ENCODE assay signal across 10 mouse cellular contexts in the genomic region with DNA sequence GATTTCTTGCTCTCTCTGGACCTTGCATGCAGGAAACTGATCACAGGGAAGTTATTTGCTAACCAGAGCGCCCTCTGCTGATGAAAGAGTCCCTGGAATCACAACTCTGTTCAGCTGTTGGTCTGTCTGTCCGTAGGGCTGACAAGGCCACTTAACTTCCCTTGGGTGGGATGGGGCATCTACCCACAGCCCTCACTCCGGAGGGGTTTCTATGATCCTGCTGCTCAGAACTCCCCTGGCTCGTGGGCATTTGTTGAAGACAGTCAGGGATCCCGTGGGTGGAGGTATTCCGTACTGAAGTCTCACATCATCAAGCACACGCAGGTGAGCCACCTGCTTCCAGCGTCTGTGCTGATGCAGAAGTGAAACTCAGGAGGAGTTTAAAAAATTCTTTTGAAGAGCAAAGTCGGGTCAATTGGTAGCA. TPM values are rescaled to one million over a fixed set of nuclear protein-coding genes. Genes with fewer than 3 reads are reported as not detected.
A peak's percentile ranks its signal among the peaks of the same experiment; 100 is the strongest.
DNase-seq lines count a peak whose midpoint lies in the region; ATAC-seq and TF ChIP-seq lines count a peak whose summit lies in the region.
"Had no signal": no experiment of that assay in that cellular context is flagged by ENCODE, and none has a peak within 500 bp of the region (broad histone marks: within the 10 kb centered on the region; RNA-seq: fewer than 3 reads in every experiment).

No protein-coding gene starts in this region.

- H3K79me2 ChIP-seq in MEL (ENCODE audit: control insufficient read depth, insufficient read depth, low read length, poor library complexity) = peaks cover 2% of the 10 kb centered on the region

- no peak overlapping the region for H3K4me2 ChIP-seq in kidney, embryonic 16.5 days (replicated peaks; ENCODE audit: low read depth, low read length)

- H3K4me1 ChIP-seq in kidney, embryonic 16.5 days (ENCODE audit: insufficient read depth, low read length) = peaks cover 18% of the 10 kb centered on the region
- H3K4me1 ChIP-seq in MEL (ENCODE audit: control insufficient read depth in 1 of 2, insufficient read depth in 2 of 2, low read length in 2 of 2) = peaks cover 9 to 18% of the 10 kb centered on the region in 2 experiments

- intact Hi-C loops in heart, postnatal 14 days (cut with DNase I) = loop anchor here (2.0 to 5.0 kb wide), 3 partner anchors 74 to 731 kb away; no protein-coding TSS in a partner anchor
- intact Hi-C loops in left cerebral cortex, postnatal 25 days (cut with DNase I) = loop anchor here (2.0 to 10.0 kb wide), 3 partner anchors 74 to 731 kb away; no protein-coding TSS in a partner anchor

- peak; percentile 66 for TF ChIP-seq RAD21 in MEL (IDR thresholded peaks at IDR 0.05; ENCODE audit: low read depth, low read length)

- no peaks in the 10 kb centered on the region for H3K36me3 ChIP-seq in kidney, embryonic 16.5 days (ENCODE audit: insufficient read depth, low read length)
- H3K36me3 ChIP-seq in MEL (ENCODE audit: control insufficient read depth in 1 of 2, insufficient read depth in 2 of 2, low read length in 2 of 2) = peaks cover 0 to 6% of the 10 kb centered on the region in 2 experiments; a peak in 2 of 4 replicates

- TF ChIP-seq EP300 in MEL (IDR thresholded peaks at IDR 0.05; ENCODE audit: low read depth in 1 of 2, low read length in 2 of 2) = no peak

- peak; percentile 30 for DNase-seq in kidney, adult 11 months
- DNase-seq in MEL (ENCODE audit: low read depth, low spot score) = peak; percentile 67
- peak; percentile 17 for DNase-seq in cerebellum, adult 9-10 months
- DNase-seq in heart, postnatal 14 days = peak; percentile 69 to 83
- peak; percentile 80 to 83 for DNase-seq in left cerebral cortex, postnatal 25 days (ENCODE audit: low spot score in 2 of 2)
- peak; percentile 84 for DNase-seq in retina, embryonic 14.5 days (ENCODE audit: low spot score)
- peak; percentile 38 to 52 for DNase-seq in urinary bladder, postnatal 36 days (ENCODE audit: low spot score in 2 of 2)

- H3K27ac ChIP-seq in kidney, embryonic 16.5 days (ENCODE audit: low read length) = no peak overlapping the region
- no peak overlapping the region for H3K27ac ChIP-seq in MEL (ENCODE audit: control insufficient read depth, low read depth, low read length)

- H3K9ac ChIP-seq in kidney, embryonic 16.5 days (replicated peaks; ENCODE audit: low read length) = no peak overlapping the region
- H3K9ac ChIP-seq in MEL (ENCODE audit: control insufficient read depth, low read depth, low read length, poor library complexity, severe bottlenecking) = no peak overlapping the region

- peak; percentile 67 to 78 (median 73) for TF ChIP-seq CTCF in MEL (IDR thresholded peaks at IDR 0.05 in 2 of 3, conservative IDR thresholded peaks at IDR 0.05 in 1 of 3; ENCODE audit: control insufficient read depth in 1 of 3, insufficient read depth in 1 of 3, low read depth in 2 of 3, low read length in 3 of 3, poor library complexity in 1 of 3, severe bottlenecking in 1 of 3)

- ATAC-seq in kidney, embryonic 16.5 days (ENCODE audit: low FRiP score, low TSS enrichment) = no peak

- TF ChIP-seq POLR2A in MEL (IDR thresholded peaks at IDR 0.05; ENCODE audit: control insufficient read depth in 1 of 2, insufficient read depth in 1 of 2, low read depth in 1 of 2, low read length in 2 of 2, poor library complexity in 1 of 2) = no peak

- H3K9me3 ChIP-seq in kidney, embryonic 16.5 days (ENCODE audit: low read length) = no peaks in the 10 kb centered on the region
- H3K9me3 ChIP-seq in MEL (replicated peaks; ENCODE audit: insufficient read depth, low read length) = no peaks in the 10 kb centered on the region

- H3K27me3 ChIP-seq in kidney, embryonic 16.5 days (ENCODE audit: insufficient read depth, low read length) = no peaks in the 10 kb centered on the region; the same call in 1 of the 2 replicates
- H3K27me3 ChIP-seq in MEL (ENCODE audit: control insufficient read depth in 1 of 2, insufficient read depth in 2 of 2, low read length in 2 of 2) = no peaks in the 10 kb centered on the region; a peak in 1 of 4 replicates

- H3K4me3 ChIP-seq in kidney, embryonic 16.5 days (ENCODE audit: low read length) = no peak overlapping the region
- no peak overlapping the region for H3K4me3 ChIP-seq in MEL (ENCODE audit: control insufficient read depth in 1 of 2, insufficient read depth in 1 of 2, low read depth in 2 of 2, low read length in 2 of 2)
- H3K4me3 ChIP-seq: erythroblast, embryonic 14.5 days; megakaryocyte, embryonic 14.5 days had no signal

- WGBS in kidney, embryonic 16.5 days = 25% methylated on average over 9 of the region's 9 CpGs

TF ChIP-seq in MEL, 35 proteins besides CTCF, POLR2A, EP300 and RAD21:
- peak; percentile 78 for TF ChIP-seq SMC3 (IDR thresholded peaks at IDR 0.05; ENCODE audit: low read depth, low read length)
- TF ChIP-seq ZC3H11A (IDR thresholded peaks at IDR 0.05; ENCODE audit: low read depth, low read length) = peak; percentile 51
- TF ChIP-seq ETS1 (IDR thresholded peaks at IDR 0.05; ENCODE audit: low read depth, low read length) = no peak
- 0 out of 2 replicates have a peak, but pooled peaks have one; percentile 22 for TF ChIP-seq MAZ (IDR thresholded peaks at IDR 0.05; ENCODE audit: low read depth, low read length)
- TF ChIP-seq ELF1 (IDR thresholded peaks at IDR 0.05; ENCODE audit: low read depth, low read length) = no peak
- no peak for TF ChIP-seq JUND (IDR thresholded peaks at IDR 0.05; ENCODE audit: low read depth, low read length)
- 0 out of 2 replicates have a peak, but pooled peaks have one; percentile 16 for TF ChIP-seq HCFC1 (IDR thresholded peaks at IDR 0.05; ENCODE audit: low read depth, low read length)

RNA-seq across cellular contexts. Expression of gene Xylt1, which starts 4.9 kb away (rescaled TPM):
- polyA plus RNA-seq in kidney, embryonic 16.5 days (2015; fragmentation: Nextera tagmentation; extraction: Ambion mirVana) = 1.6 and 1.8 TPM in 2 replicates
- total RNA-seq in MEL (2012; rRNA removed) = 9.0 and 9.4 TPM in 2 replicates
- polyA plus RNA-seq in MEL (2012; ENCODE audit: insufficient read depth in 1 of 2, insufficient read length in 2 of 2, low read depth in 1 of 2, low replicate concordance in 2 of 2, missing spikeins in 1 of 2) = 10 to 100 TPM in 1 of 2 experiments, not detected in 1; 13.3 TPM
- total RNA-seq in heart, postnatal 14 days (2021) = 1 to 10 TPM; 3.9 to 4.3 TPM
- total RNA-seq in left cerebral cortex, postnatal 25 days (2021) = 10 to 100 TPM; 48.6 to 52.1 TPM

Comparison
In these comparisons a context has a peak if more than half of its experiments do, and no peak if none do; other contexts are left out.
1. DNase-seq: peak in every context shown above with its lines; median percentile 84 in retina, embryonic 14.5 days; 82 in left cerebral cortex, postnatal 25 days; 76 in heart, postnatal 14 days; 67 in MEL; 45 in urinary bladder, postnatal 36 days; 30 in kidney, adult 11 months; 17 in cerebellum, adult 9-10 months.